Mouse (Mus musculus) v-Abl transformed pro-B cells (cell line): ENCODE data around the gene Itga8.

Source experiments
- in situ Hi-C, 2 experiments: fragments of 400-800 bp; cut with MboI; formaldehyde crosslinking; loops; one replicate each; pipeline ENCODE4 v1.15.1; 2025; ENCODE audit not compliant: unreplicated experiment in 2 of 2

Itga8 gene

DNA sequence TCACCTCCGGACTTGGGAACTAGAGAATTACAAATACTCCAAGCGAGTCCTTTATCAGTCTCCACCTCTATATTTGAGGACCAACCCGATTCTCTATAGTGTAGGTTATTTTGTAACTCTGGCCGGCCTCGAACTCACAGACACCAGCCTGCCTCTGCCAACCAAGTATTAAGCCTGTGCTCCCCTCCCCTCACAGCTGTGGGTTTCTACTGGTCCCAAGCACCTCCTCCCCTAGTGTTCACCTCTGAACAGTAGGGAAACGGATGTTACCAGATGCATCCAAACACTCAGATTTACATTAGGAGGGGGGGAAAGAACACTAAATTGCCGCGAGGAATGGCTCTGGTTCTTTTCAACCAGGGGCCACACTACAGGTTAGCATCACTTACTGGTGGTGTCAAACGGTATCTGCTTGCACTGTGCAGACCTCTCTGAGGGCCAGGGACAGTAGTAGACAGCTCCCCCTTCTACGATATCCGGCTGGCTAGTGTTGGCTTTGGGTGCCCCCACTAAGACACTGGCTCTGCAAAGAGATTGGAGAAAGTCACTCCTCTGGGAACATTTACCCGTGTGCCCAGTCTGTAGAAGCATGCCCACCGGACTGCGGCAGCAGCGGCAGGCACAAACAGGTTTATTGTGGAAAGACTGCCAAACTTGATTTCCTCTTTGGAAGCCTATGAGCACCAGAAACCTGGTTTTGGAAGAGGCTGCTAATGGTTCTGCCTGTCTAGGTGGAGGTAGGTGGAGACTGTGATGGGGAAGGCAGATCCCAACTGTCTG lies 1.1 kb downstream of the Itga8 start:
- in situ Hi-C loops, result loop anchor here (5.0 to 25.0 kb wide), 7 partner anchors 298 to 1213 kb away; partner anchors contain the start of genes Ankrd16 (in 1 of the 2), Fbh1 (in 1 of the 2) and Pfkfb3 (in 1 of the 2)

DNA sequence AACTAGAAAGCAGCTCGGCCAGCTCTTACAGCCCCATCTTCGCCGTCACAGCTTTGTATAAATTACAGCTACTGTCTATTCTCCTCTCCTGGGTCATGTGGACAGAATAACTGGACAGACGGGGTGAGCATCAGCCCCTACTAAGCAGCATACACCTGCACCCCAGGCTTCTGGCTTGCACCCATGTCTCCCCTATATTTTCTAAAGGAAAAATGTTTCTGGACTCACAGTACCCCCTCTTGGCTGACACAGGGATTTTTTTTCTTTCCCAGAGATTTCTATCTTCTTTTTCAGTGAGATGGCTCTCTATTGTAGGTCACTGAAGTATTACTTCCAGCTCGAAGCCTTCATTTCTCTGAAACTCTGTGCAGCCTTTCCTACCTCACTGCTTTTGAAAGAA lies 4.4 kb downstream of the Itga8 start:
- in situ Hi-C loops, result no loop called here

DNA sequence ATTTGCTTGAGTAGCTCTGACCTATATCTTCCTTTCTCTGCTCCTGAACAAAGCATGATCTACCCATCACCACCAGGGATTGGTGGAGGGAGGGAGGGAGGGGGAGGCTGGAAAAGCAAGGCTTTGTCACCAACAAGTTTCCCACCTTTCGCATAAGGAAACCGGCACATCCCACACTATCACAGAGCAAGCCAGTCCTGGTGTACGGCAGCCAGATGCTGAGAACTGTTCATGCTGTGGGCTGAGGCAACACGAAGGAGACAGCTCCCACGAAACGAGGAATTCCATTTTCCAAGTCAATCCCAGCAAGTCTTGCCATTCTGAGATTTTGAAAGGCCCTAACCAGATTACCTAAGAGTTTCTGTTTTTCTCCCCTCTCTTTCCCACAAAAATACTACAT lies 6.6 kb downstream of the Itga8 start:
- in situ Hi-C loops, result no loop called here

DNA sequence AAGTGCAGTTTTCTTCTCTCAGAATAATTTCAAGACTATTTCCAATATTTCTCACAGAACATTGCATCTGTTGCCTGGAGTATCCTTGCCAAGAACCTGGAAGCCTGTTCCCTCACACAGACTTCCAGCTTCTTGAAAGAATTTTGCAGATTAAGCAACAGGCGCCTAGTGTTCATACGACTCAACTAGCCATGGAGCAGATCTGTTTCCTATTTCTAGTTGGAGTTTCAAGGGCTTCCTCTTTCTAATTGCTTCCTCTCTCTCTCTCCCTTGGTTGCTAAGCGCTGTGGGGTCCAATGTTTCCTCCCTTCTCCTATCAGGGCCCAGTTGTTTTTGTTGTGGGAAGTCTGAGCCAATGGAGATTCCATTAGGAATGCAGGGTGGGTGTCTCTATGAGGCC lies 7.7 kb downstream of the Itga8 start:
- in situ Hi-C loops, result no loop called here

DNA sequence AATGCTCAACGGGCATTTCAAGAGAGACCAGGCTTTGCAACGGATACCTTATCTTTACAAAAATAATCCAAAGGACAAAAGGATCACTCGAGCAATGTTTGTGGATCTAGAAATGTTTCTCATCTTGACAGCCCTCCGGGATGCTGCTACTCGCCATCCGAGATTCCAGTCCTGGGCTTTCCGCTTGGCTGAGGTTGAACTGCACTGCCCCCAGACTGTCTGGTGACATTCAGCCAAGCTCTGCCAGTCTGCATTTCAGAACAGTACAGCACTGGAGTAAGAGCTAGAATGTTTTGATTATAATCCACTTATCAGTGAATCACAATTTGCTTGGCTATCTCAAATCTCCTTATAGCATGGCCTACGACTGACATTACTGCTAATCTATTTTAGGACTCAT lies 8.3 kb downstream of the Itga8 start:
- in situ Hi-C loops, result no loop called here

DNA sequence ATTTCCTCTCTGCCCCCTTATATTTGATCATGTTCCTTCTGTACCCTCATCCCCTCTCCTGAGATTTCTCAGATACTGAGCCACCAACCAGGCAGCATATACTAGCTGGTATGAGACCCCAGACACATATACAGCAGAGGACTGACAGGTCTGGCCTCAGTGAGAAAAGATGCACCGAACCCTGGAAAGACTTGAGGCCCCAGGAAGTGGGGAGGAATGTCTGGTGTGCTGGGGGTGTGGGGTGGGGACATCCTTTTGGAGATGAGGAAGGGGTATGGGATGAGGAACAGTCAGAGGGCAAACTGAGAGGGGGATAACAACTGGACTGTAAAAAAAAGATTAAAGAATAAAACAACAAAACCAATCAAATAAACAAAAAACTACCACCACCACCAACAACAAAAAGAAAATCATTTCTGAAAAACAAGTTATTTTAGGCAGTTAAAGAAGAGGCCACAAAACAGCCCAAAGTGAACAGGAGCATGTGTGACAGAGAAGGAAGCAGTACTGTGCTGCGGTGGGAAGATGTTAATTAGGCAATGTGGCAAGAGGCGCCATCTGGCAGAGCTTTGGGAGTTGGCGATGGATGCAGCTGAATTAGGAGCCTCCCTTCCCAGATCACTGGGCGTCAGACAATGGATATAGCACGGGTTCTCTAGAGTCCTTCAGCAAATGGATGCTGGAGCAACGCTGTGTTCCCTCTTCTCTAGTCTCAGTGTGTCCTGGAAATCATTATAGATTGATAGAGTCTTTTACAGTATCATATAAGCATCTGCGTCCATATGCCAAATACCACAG lies 9.5 kb downstream of the Itga8 start:
- in situ Hi-C loops, result no loop called here

DNA sequence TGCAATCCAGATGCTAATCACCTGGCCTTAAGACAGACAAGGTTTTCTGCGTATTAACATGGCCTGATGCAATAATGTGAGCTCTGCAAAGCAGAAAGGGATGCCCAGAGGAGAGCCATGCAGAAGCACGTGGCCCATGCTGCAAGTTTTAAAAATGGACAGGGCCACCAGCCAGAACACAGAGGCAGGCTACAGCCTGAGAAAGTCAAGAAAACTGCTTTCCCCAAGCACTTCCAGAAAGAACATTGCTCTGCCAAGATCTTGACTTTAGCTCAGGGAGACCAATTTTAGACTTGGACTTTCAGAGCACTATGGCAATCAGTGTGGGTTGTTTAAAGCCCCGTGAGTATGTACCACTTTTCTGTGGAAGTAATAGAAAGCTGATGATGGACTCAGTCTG lies 11.5 kb downstream of the Itga8 start:
- in situ Hi-C loops, result no loop called here

DNA sequence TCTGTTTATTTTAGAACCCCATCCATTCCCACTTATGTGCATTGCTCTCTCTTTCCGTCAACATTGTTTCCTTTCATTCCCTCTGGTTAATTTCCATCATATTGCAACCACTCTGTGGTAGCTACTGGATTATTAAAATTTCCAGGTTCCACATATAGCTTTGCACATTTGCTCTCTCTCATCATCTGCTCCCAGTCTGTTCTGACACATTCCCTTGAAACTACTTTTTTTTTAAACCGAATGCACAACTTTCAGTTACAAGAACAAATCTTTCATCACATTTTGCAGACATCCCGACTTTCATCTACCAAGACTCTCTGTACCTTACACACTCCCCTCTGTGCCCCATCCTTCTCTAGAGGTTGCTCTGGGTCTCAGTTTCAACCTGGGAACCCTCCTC lies 13.9 kb downstream of the Itga8 start:
- in situ Hi-C loops, result no loop called here

DNA sequence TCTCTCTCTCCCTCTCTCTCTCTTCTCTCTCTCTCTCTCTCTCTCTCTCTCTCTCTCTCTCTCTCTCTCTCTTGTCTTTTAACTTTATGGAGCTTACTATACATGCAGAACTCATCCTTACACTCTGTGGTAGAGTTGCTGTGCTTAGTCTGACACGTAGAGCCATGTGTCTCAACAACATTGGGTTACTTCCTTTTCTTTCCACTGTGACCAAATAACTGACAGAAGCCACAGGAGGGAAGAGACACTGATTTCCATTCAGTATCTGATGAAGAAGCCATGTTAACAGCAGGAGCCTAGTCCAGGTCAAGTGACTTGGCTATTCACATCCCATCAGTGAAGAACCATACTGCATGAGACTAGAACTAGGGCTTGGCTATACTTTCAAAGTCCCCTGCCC lies 21.1 kb downstream of the Itga8 start:
- in situ Hi-C loops, result no loop called here

DNA sequence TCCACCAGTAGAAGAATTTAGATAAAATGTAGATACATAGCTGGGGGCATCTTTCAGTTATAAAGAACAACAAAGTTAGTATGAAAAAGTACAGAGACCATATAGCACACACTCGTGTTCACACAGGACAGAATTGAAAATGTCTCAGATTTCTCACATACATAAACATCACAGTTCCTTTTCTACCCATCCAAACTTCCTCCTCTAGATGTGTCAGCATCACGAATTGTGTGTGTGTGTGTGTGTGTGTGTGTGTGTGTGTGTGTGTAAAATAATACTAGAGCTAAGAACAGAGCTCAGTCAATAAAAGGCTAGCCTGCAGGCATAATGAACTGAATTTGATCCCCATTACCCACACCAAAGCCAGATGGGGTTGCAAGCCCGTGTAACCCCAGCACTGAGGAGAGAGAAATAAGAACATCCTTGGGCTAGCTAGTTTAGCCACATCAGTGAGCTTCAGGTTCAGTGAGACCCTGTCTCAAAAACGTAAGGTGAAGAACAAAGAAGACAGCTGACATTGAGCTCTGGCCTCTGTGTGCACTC lies 22.6 kb downstream of the Itga8 start:
- in situ Hi-C loops, result no loop called here

DNA sequence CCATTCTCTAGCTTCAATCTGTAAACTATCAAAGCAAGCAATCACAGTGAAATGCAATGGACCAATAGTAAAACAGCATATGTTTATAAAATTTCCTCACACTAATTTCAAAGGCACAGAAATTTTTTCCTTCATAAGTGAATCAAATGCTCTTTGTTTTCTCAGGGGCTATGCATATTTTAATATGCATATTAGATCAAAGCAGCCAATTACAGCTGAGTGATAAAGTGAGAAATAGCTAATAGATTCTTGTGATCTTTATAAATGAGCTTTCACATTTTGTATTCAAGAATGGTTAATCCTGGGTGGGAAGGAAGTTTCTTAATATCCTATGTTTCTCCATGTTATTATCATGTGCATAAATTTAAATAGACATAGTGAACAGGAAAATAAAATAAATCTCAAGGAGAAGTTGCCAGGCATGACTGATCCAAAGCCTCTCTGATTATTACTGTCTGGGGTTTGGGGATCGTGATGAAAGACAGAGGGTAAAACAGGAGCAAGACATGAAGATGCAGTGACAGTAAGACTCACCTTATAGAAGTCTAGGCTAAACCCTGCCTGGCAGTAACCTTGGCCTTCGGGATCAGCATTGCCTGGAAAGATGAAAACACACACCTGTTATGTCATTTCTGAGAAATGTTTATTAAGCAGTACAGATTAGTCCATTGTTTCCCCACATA lies 44.9 kb downstream of the Itga8 start:
- in situ Hi-C loops, result no loop called here

DNA sequence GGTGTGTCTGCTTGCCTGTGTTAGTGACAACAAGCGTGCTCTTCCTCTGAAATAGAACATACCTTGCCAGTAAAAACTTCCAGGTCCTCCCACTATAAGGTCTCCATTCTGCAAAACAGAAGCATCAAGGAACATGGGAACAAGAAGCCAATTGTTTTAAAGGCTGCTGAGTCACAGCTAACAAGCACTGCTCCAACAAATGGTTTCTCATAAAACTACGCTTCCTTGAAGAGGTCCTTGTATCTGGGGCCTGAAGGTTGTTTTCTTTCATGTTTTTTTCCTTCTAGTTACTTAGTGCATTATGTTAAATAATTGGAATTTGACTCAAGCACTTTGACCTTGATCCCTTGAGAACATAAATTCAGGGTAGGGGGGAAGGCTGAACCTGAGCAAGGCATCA lies 45.8 kb downstream of the Itga8 start:
- in situ Hi-C loops, result no loop called here

DNA sequence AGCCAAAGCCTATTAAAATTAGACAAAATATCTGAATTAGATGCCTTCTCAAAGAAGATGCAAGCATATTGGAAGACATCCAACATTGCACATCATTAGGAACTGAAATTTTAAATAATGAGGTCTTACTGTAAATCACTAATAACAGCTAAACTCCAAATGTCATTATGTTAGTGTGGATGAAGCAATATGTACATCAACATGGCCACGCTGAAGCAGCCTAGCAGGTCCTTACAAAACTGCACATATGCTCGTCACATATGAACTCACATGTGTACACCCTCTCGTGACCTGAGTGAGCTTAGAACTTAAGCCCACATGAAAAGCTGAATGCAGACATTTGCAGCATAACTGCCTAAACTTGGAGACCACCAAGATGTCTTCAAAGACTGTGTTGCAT lies 66.4 kb downstream of the Itga8 start:
- in situ Hi-C loops, result no loop called here

DNA sequence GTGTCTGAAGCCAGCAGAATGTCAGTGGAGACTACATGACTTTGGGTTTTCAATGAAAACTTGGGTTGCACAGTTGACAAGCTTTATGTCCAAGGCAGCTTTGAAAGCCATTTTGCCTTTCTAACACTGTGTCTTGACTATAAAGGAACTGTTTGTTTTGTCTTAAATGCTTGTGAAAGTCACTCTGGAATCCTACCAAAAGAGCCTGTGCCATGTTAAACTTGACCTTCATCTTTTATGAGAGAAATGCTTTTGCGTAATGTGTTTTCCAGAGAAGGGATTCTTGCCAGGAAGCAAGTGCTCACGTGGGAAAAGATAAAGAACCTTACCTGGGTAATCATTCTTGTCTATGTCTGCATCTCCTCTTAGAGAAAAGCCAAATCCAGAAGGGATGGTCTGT lies 72.0 kb downstream of the Itga8 start:
- in situ Hi-C loops, result no loop called here

DNA sequence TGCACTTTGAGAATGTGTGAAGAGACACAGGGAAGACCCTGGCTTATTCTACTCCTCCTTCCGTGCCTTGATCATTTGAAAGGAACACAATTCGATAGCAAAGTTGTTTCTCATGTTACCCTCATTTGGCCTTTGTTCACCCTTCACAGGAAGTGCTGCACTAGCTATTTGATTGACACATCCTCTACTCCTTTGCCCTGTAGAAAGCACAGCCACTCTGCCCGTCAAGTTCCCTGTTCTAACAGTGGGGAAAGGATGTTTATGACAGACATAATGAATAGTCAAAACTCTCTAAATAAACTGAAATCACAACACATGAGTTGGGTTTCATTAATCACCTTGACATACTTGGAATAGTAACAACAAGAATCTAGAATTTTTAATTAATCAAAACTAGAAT lies 73.4 kb downstream of the Itga8 start:
- in situ Hi-C loops, result no loop called here

DNA sequence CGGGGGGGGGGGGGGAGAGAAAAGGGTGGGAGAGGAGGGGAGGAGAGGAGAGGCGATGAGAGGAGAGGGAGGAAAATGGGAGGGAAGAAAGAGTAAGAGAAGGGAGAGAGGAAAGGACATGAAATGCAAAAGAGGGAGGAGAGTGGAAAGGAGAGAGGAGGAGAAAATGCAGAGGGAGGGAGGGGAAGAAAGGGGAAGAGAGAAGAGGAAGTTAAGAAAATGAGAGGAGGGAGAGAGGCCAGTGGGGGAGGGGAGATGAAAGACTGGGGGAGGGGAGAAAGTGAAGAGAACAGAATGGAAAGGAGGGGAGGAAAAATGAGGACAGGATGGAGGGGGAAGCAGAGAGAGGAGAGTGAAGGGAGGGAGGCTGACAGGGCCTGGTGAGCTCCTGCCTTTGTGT lies 74.5 kb downstream of the Itga8 start:
- in situ Hi-C loops, result no loop called here

DNA sequence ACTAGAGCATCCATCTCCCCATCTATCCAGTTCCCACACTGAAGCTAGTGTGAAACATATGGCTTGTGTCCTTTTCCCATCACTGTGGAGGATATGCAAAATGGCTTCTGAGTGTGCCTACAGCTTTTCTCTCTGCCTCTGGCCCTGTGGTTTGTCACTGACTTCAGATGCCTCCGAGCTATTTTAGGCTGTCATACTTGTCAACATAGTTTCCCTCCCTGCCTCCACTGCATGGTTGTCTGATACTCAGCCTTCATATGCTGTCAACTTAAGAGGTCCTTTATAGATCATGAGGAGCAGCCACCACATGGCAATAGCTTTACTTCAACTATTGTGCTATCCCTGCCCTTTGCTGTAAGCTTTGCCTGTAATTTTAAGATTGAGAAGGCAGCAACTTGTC lies 75.4 kb downstream of the Itga8 start:
- in situ Hi-C loops, result no loop called here

DNA sequence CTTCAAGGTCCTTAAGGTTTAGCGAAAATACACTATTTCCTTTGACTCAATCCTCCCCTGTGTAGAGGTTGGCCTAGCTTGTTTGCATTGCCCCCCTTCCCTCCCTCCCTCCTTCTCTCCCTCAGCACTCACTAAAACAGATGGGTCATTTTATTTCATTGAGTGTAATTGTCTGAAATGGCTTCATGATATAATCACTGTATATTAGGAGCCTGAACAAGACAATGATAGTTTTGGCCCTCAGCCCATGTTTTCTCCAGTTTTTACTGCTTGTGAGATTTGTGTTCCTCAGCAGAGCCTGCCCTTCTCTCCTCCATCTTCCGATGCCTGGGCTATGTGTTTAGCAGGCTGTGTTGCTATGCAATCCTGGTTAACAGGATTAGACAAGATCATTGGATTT lies 80.1 kb downstream of the Itga8 start:
- in situ Hi-C loops, result no loop called here

DNA sequence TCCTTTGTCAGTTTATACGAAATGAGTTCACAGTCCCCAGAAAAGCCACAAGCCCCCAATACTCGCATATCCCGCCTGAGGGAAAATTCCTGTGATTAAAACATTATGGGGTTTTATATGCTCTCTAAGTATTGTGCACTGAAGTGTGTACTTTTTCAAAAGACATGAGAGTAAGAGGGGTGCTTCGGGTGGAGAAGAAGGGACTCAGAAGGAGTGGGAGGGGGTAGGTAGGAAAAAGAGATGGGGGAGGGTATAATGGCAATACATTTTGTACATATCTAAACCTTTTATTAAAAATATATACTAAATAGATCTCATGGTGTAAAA lies 88.3 kb downstream of the Itga8 start:
- in situ Hi-C loops, result no loop called here

DNA sequence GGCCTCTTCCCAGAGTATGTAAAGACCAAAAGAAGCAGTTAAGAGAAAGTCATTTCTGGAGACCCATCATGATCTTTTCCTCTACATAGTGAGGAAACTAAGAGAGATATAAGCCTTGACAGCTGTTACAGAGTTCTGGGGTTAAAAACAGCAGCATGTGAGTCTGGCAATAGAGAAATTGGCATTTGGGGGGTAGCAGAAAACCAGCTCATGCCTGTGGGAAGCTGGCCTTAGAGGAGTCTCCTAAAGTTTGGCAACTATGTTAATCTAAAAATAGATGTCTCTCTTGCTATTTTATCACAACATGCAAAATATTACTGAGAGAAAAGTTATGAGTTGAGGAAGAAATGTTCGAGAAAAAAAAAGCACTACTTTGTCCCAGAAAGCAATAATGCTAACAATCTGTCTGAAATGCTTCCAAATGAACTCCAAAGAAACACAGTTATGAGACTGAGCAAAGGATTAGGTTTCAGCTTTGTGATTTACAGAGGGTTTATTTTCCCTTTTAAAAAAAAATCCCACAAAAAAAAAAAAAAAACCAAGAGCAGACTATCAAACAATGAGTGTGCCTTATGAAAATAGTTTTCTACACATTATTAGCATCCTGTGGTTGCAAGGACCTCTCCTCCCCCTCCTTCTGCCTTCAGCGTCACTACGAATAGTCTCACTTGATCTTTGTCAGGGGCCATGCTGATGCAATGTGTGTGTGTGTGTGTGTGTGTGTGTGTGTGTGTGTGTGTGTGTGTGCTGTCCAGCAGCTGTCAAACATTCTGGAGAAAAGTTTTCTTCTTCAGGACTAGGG lies 88.9 kb downstream of the Itga8 start:
- in situ Hi-C loops, result no loop called here

DNA sequence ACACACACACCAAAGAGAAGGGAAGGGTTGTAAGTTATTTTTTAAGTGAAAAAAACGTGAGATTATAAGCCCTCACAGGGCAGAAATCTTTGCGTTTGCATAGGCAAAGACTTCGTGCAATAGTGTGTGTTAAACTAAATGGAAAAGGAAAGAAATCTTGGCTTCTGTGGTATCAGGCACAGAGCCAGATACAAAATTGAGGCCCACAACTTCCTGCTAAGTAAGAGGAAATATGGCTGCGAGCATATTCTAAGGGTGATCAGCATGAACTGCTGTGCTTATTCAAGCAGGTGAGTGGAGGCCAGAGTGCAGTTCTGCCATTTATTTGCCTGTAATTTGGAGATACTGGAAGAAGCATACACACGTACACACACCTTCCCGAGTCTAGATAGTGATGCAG lies 93.6 kb downstream of the Itga8 start:
- in situ Hi-C loops, result no loop called here
